Mouse (Mus musculus) liver, adult 2 months (tissue): ENCODE data around the gene Ddah2. TPM values are rescaled to one million over a fixed set of nuclear protein-coding genes. Genes with fewer than 3 reads are reported as not detected.

Source experiments
- DNase-seq: peaks from one replicate; pipeline ENCODE4 v3.0.0-alpha.2; 2011; ENCODE audit warnings: low read depth, low spot score; ENCODE audit errors: extremely low read depth
- H3K27ac ChIP-seq: fragments of 200-500 bp; replicated peaks from 2 replicates; pipeline ENCODE4 v1.5.1; 2012; ENCODE audit warnings: low read depth, mild to moderate bottlenecking, control low read depth, inconsistent platforms, low read length; ENCODE audit not compliant: insufficient read depth
- H3K27me3 ChIP-seq: fragments of 200-500 bp; 2 replicates; pipeline ENCODE4 v1.6.1; 2012; ENCODE audit warnings: mild to moderate bottlenecking, moderate library complexity, low read length, inconsistent platforms; ENCODE audit not compliant: control insufficient read depth, insufficient read depth
- H3K36me3 ChIP-seq: fragments of 200-500 bp; 2 replicates; pipeline ENCODE4 v1.6.1; 2012; ENCODE audit warnings: low read length, inconsistent platforms; ENCODE audit not compliant: control insufficient read depth, insufficient read depth
- H3K4me1 ChIP-seq: fragments of 200-500 bp; 2 replicates; pipeline ENCODE4 v1.6.1; 2011; ENCODE audit warnings: low read length; ENCODE audit not compliant: control insufficient read depth, insufficient read depth
- H3K4me3 ChIP-seq: fragments of 200-500 bp; 2 replicates; pipeline ENCODE4 v1.5.1; 2011; ENCODE audit warnings: low read depth, mild to moderate bottlenecking, control low read depth, low read length, moderate library complexity; ENCODE audit not compliant: insufficient read depth
- H3K79me2 ChIP-seq: fragments of 200-500 bp; 2 replicates; pipeline ENCODE4 v1.6.1; 2012; ENCODE audit warnings: inconsistent platforms, mild to moderate bottlenecking, low read length, moderate library complexity; ENCODE audit not compliant: control insufficient read depth, insufficient read depth
- H3K9ac ChIP-seq: fragments of 200-500 bp; 2 replicates; pipeline ENCODE4 v1.6.1; 2012; ENCODE audit warnings: low read depth, mild to moderate bottlenecking, control low read depth, inconsistent platforms, low read length
- CTCF ChIP-seq: fragments of 200-500 bp; IDR thresholded peaks from 2 replicates; pipeline ENCODE4 v1.5.1; 2011; ENCODE audit warnings: low read depth, low read length, control low read depth
- POLR2A ChIP-seq: fragments of 200-500 bp; IDR thresholded peaks from 2 replicates; pipeline ENCODE4 v1.6.1; 2011; ENCODE audit warnings: low read length, control low read depth; ENCODE audit not compliant: insufficient read depth; ENCODE audit errors: extremely low read depth
- WGBS: fragments of 180-500 bp; shearing (Covaris S2); methylation state at CpG from one replicate; pipeline ENCODE4 v1.1.7; 2018; 5-methylcytosine and 5-hydroxymethylcytosine counted together
- polyA plus RNA-seq: library from polyadenylated mRNA; depleted of rRNA; stranded (reverse); fragments of >200 nt; gene quantifications from 2 replicates; pipeline ENCODE4 v1.2.3, GENCODE M21; 2012
- total RNA-seq: library from RNA; depleted of rRNA; stranded (reverse); fragments of >200 nt; gene quantifications from 2 replicates; pipeline ENCODE4 v1.2.3, GENCODE M21; 2014

The Ddah2 gene
- total and polyA plus RNA-seq, 2 experiments: 3.0 to 3.9 TPM

- no peaks in the 10 kb centered on the region for H3K79me2 ChIP-seq
- H3K27me3 ChIP-seq: no peaks in the 10 kb centered on the region
- 73% methylated on average over 13 of the region's 13 CpGs for WGBS
- no peak for DNase-seq
- TF ChIP-seq POLR2A (no peak), CTCF (no peak)
- H3K4me3 ChIP-seq: no peak overlapping the region
- H3K9ac ChIP-seq: no peak overlapping the region
- H3K4me1 ChIP-seq: no peaks in the 10 kb centered on the region
- no peaks in the 10 kb centered on the region for H3K36me3 ChIP-seq
- H3K27ac ChIP-seq: peak overlapping the region; percentile 18
Observed at GRCm38 (mm10) chr17:35024261-35024660, 34.6 kb upstream of the Ddah2 start.

- Histone ChIP-seq H3K9ac (no peak overlapping the region), H3K27me3 (no peaks in the 10 kb centered on the region), H3K79me2 (no peaks in the 10 kb centered on the region), H3K27ac (0 out of 2 replicates have a peak overlapping the region, but pooled peaks have one; percentile 2), H3K4me3 (no peak overlapping the region), H3K36me3 (no peaks in the 10 kb centered on the region), H3K4me1 (no peaks in the 10 kb centered on the region)
- 64% methylated on average over 10 of the region's 10 CpGs for WGBS
- TF ChIP-seq CTCF (no peak), POLR2A (no peak)
- no peak for DNase-seq
Observed at GRCm38 (mm10) chr17:35024691-35025488, 33.9 kb upstream of the Ddah2 start.

- H3K4me1 ChIP-seq: no peaks in the 10 kb centered on the region
Observed at GRCm38 (mm10) chr17:35026206-35026605, 32.6 kb upstream of the Ddah2 start.

GRCm38 (mm10) chr17:35027277-35028068, 31.4 kb upstream of the Ddah2 start, which contains the start of gene Sapcd1:
Gene Sapcd1, minus strand, starts transcription at chr17:35028016.
- Histone ChIP-seq H3K9ac (no peak within 1 kb of the TSS), H3K27ac (no peak within 1 kb of the TSS)
- no peak for DNase-seq

More at GRCm38 (mm10) chr17:35026206-35026605, 32.6 kb upstream of the Ddah2 start:
- Histone ChIP-seq H3K27me3 (no peaks in the 10 kb centered on the region), H3K9ac (no peak overlapping the region), H3K79me2 (no peaks in the 10 kb centered on the region), H3K27ac (no peak overlapping the region), H3K36me3 (no peaks in the 10 kb centered on the region), H3K4me3 (no peak overlapping the region)
- 91% methylated on average over 5 of the region's 5 CpGs for WGBS
- no peak for DNase-seq
- no peak for TF ChIP-seq CTCF
- no peak for TF ChIP-seq POLR2A

DNA sequence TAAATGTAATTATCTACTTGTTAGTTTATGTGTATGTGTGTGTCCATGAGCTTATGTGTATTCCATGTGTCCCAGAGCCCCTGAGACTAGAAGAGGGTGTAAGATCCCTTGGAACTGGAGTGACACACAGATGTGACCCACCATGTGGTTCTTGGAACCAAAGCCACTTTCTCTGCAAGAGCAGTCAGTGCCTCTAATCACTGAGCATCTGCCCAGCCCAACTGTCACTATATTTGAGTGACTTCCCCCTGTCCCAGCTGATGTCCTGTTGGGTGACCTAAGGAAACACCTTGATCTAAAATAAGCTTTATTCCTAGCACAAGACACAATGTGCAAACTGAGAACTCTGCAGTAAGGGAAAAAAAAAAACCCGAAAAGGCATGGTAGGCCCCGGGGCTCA, 30.5 kb upstream of the Ddah2 start:
- no peaks in the 10 kb centered on the region for H3K4me1 ChIP-seq

More at GRCm38 (mm10) chr17:35027277-35028068, 31.4 kb upstream of the Ddah2 start, which contains the start of gene Sapcd1:
- TF ChIP-seq POLR2A (no peak), CTCF (no peak)
- 83% methylated on average over 13 of the region's 13 CpGs for WGBS
- Histone ChIP-seq H3K4me1 (no peaks in the 10 kb centered on the region), H3K36me3 (no peaks in the 10 kb centered on the region), H3K4me3 (no peak within 1 kb of the TSS), H3K79me2 (no peaks in the 10 kb centered on the region), H3K27me3 (no peaks in the 10 kb centered on the region)

More for the DNA sequence above, 30.5 kb upstream of the Ddah2 start:
- DNase-seq: no peak
- H3K36me3 ChIP-seq: no peaks in the 10 kb centered on the region
- no peak for TF ChIP-seq CTCF
- no peak for TF ChIP-seq POLR2A
- H3K4me3 ChIP-seq: no peak overlapping the region
- no peak overlapping the region for H3K27ac ChIP-seq
- WGBS: 86% methylated on average over 2 of the region's 2 CpGs
- no peaks in the 10 kb centered on the region for H3K79me2 ChIP-seq
- no peak overlapping the region for H3K9ac ChIP-seq
- H3K27me3 ChIP-seq: no peaks in the 10 kb centered on the region
